Mouse (Mus musculus) kidney, postnatal 0 days (tissue): Measurements from ENCODE around the gene Gli2. TPM values are rescaled to one million over a fixed set of nuclear protein-coding genes. Genes with fewer than 3 reads are reported as not detected.

Experiments
- ATAC-seq: fragments of 200-750 bp; cut with Nextera tagmentation; replicated peaks from 2 replicates; pipeline ENCODE4 v1.8.0; 2017; ENCODE audit warnings: low read depth, moderate number of reproducible peaks, moderate TSS enrichment, moderate library complexity; ENCODE audit not compliant: low FRiP score
- DNase-seq: peaks from one replicate; pipeline ENCODE4 v3.0.0-alpha.2; 2016; ENCODE audit warnings: low spot score
- H3K27ac ChIP-seq: fragments of 300-500 bp; sonication (generic); 2 replicates; pipeline ENCODE4 v1.5.1; 2014; ENCODE audit warnings: mild to moderate bottlenecking
- H3K27me3 ChIP-seq: fragments of 300-500 bp; sonication (generic); 2 replicates; pipeline ENCODE4 v1.6.1; 2014; ENCODE audit warnings: low read length, mixed read lengths; ENCODE audit not compliant: insufficient read depth
- H3K36me3 ChIP-seq: fragments of 300-500 bp; sonication (generic); 2 replicates; pipeline ENCODE4 v1.6.1; 2014; ENCODE audit warnings: low read length, mixed read lengths; ENCODE audit not compliant: insufficient read depth
- H3K4me1 ChIP-seq: fragments of 300-500 bp; sonication (generic); replicated peaks from 2 replicates; pipeline ENCODE4 v1.6.1; 2014; ENCODE audit warnings: antibody characterized with exemption, low read length, mixed read lengths; ENCODE audit not compliant: insufficient read depth
- H3K4me2 ChIP-seq: fragments of 300-500 bp; sonication (generic); 2 replicates; pipeline ENCODE4 v1.6.1; 2014; ENCODE audit warnings: mild to moderate bottlenecking, low read length, moderate library complexity, mixed read lengths
- H3K4me3 ChIP-seq: fragments of 300-500 bp; sonication (generic); replicated peaks from 2 replicates; pipeline ENCODE4 v1.5.1; 2014; ENCODE audit warnings: low read depth, low read length
- H3K9ac ChIP-seq: fragments of 300-500 bp; sonication (generic); 2 replicates; pipeline ENCODE4 v1.6.1; 2014; ENCODE audit warnings: low read depth, low read length
- H3K9me3 ChIP-seq: fragments of 300-500 bp; sonication (generic); replicated peaks from 2 replicates; pipeline ENCODE4 v1.6.1; 2016; ENCODE audit warnings: low read length, inconsistent platforms, mixed read lengths
- CTCF ChIP-seq: IDR thresholded peaks from 2 replicates; pipeline ENCODE4 v1.5.1; 2016; ENCODE audit warnings: antibody characterized with exemption, low read depth, mild to moderate bottlenecking, moderate library complexity
- WGBS: fragments of 180-500 bp; shearing (Covaris S2); extraction: QIAGEN DNeasy Blood & Tissue Kit; methylation state at CpG from one replicate; pipeline ENCODE4 v1.1.7; 2014; 5-methylcytosine and 5-hydroxymethylcytosine counted together
- polyA plus RNA-seq: library from polyadenylated mRNA; unstranded; fragments of >200 nt; fragmentation: Nextera tagmentation; extraction: Ambion mirVana; gene quantifications from 2 replicates; pipeline ENCODE4 v1.2.1, GENCODE M21; 2015

Gene Gli2
- polyA plus RNA-seq, 1 experiment from 2014 or later: 2.6 TPM

DNA sequence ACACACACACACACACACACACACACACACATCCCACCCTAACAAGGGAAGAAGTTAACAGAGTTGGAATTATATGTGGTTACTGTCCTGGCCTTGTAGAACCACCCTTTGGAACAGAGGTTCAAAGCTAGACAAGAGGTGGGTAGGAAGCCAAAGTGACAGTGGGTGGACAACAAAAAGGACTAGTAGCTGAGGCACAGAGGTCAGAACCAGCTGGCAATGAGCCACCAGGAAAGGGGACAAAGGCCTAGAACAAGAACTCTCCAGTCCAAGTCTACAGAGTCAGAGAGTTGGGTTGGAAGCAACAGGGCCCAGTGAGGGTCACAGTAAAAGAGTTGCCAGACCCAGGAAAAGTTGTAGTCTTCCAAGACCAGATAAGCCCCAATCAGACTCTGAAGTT is 34.4 kb downstream of the Gli2 start:
- no peaks in the 10 kb centered on the region for H3K9me3 ChIP-seq
- H3K27ac ChIP-seq: no peak overlapping the region
- H3K4me3 ChIP-seq: no peak overlapping the region
- no peak for DNase-seq
- no peak overlapping the region for H3K4me2 ChIP-seq
- TF ChIP-seq CTCF: no peak
- H3K27me3 ChIP-seq: no peaks in the 10 kb centered on the region
- H3K4me1 ChIP-seq: no peaks in the 10 kb centered on the region; the same call in 1 of the 2 replicates
- H3K36me3 ChIP-seq: no peaks in the 10 kb centered on the region
- no peak for ATAC-seq
- H3K9ac ChIP-seq: no peak overlapping the region

DNA sequence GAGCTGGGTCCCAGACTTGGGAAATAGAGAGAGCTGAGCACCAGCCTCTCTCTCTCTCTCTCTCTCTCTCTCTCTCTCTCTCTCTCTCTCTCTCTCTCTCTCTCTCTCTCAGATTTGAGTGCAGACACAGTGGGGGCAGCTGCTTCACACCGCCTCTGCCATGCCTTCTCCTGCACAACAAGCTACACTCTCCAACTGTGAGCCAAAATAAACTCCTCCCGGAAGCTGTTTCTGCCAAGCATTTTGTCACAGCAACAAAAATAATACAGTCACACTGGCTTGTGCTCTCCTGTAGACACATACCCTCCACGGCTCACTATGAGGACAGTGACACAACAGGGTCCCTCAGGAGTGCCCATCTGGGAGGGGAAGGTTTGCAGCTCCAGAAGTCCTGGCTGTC is 36.6 kb downstream of the Gli2 start:
- no peaks in the 10 kb centered on the region for H3K9me3 ChIP-seq
- no peaks in the 10 kb centered on the region; the same call in 1 of the 2 replicates for H3K4me1 ChIP-seq
- H3K27ac ChIP-seq: no peak overlapping the region
- H3K4me2 ChIP-seq: no peak overlapping the region
- DNase-seq (no peak), ATAC-seq (no peak)
- no peak for TF ChIP-seq CTCF
- no peak overlapping the region for H3K9ac ChIP-seq
- no peaks in the 10 kb centered on the region for H3K36me3 ChIP-seq
- no peaks in the 10 kb centered on the region for H3K27me3 ChIP-seq
- WGBS: 63% methylated on average over 3 of the region's 3 CpGs
- no peak overlapping the region for H3K4me3 ChIP-seq

DNA sequence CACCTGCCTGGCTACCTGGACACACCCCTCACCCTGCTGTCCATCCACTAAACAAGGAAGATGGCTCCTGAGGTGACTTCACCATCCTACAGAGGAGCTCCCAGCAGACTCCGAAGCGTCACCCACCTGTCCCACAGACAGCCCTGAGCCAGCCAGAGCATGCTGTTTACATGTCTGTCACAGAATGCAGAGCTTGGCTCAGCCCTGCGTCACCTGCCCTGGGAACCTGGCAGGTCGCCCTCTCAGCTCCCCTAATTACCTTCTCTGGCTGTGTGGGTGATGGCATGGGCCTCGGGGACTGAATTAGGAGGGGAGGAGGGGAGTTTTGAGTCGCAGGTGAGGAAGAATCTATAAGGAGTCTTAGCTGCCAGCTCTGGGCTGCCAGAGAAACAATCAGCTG is 38.3 kb downstream of the Gli2 start:
- ATAC-seq (no peak), DNase-seq (no peak)
- H3K4me1 ChIP-seq: no peaks in the 10 kb centered on the region
- H3K4me2 ChIP-seq: no peak overlapping the region
- WGBS: 80% methylated on average over 6 of the region's 6 CpGs
- no peak overlapping the region for H3K9ac ChIP-seq
- no peak overlapping the region for H3K4me3 ChIP-seq
- H3K9me3 ChIP-seq: no peaks in the 10 kb centered on the region
- no peak for TF ChIP-seq CTCF
- no peaks in the 10 kb centered on the region for H3K36me3 ChIP-seq
- no peaks in the 10 kb centered on the region for H3K27me3 ChIP-seq
- no peak overlapping the region for H3K27ac ChIP-seq

DNA sequence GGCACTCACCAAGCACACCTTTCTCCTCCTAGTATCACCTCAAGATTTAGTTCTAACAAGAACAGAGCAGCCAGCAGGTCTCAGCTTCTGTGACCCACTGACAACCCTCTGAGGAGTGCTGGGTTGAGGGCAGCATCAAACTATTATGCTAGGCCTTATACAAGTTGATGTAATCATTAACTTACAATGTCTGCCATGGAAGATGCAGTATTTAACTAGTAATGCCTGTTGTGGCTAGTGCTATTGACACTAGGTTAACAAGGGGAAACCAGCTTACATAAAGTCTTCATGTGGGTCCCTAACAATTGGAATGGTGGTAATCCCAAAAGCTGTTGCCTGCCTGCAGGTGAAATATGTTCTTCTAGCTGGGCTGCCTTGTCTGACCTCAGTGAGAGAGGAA is 44.5 kb downstream of the Gli2 start:
- no peak overlapping the region for H3K4me3 ChIP-seq
- H3K9ac ChIP-seq: no peak overlapping the region
- no peaks in the 10 kb centered on the region for H3K36me3 ChIP-seq
- no peak overlapping the region for H3K4me2 ChIP-seq
- no peak overlapping the region for H3K27ac ChIP-seq
- no peaks in the 10 kb centered on the region for H3K9me3 ChIP-seq
- DNase-seq: no peak
- ATAC-seq: no peak
- TF ChIP-seq CTCF: no peak
- H3K4me1 ChIP-seq: no peaks in the 10 kb centered on the region
- H3K27me3 ChIP-seq: no peaks in the 10 kb centered on the region

DNA sequence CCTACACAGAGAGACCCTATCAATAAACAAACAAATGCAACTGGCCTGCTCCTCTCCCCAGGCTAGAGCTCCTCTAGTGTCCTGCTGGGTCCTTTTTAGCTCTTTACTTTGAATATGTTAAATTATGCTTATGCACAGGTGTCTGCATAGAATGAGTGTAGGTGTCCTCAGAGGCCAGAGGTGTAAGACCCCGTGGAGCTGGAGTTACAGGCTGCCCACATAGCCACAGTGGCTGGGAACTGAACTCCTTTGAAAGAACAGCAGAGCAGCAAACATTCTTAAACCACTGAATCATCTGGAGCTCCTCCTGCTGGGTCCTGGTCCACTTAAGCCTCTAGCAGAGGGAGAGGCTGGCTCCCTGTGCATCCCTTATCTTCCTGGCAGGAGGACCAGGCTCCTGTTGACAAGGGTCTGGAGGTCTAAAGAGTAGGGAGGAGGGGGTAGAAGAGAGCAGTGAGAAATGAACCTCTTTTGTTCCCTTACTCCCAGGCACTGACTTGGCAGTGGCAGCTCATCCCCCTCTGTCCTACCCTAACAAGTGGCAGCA is 49.5 kb downstream of the Gli2 start:
- Histone ChIP-seq H3K9me3 (no peaks in the 10 kb centered on the region), H3K27ac (no peak overlapping the region), H3K4me2 (no peak overlapping the region), H3K9ac (no peak overlapping the region), H3K4me1 (no peaks in the 10 kb centered on the region), H3K36me3 (no peaks in the 10 kb centered on the region), H3K27me3 (no peaks in the 10 kb centered on the region), H3K4me3 (no peak overlapping the region)
- 50% methylated on average over 1 of the region's 1 CpGs for WGBS
- no peak for DNase-seq
- TF ChIP-seq CTCF: no peak
- no peak for ATAC-seq

DNA sequence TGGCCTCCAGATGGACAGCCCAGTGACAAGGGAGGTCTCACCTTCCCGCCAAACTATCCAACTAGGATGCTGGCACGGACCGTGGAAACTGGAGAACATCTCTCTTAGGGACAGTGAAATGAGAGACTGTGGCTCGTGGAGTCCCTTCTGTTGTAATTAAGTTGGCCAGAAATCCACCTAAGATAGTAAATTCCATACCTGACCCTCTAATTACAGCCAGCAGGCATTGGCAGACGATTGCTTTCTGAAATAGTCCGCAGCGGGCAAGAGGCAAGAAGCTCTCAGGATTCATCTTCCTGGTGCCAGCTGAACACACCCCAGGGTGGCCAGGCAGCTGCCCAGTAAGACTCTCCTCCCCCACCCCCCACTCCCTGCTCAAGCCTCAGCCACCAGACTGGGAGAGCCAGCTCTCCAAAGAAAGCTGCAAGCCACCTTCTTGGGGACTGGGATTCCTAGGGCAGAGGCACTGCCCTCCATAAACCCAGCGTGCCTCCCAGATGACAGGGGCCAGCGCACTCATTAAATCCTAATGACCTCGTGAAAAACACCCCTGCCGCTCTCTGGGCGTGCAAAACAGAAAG is 51.9 kb downstream of the Gli2 start:
- TF ChIP-seq CTCF: no peak
- Histone ChIP-seq H3K9ac (no peak overlapping the region), H3K36me3 (no peaks in the 10 kb centered on the region), H3K4me3 (no peak overlapping the region), H3K4me1 (no peaks in the 10 kb centered on the region), H3K27me3 (no peaks in the 10 kb centered on the region), H3K9me3 (no peaks in the 10 kb centered on the region), H3K27ac (no peak overlapping the region), H3K4me2 (peak overlapping the region; percentile 10; the same call in 1 of the 2 replicates)
- ATAC-seq (peak; percentile 57; the same call in 1 of the 2 replicates), DNase-seq (peak; percentile 42)
- WGBS: 33% methylated on average over 12 of the region's 12 CpGs
